Mouse (Mus musculus) ES-Bruce4 (cell line): ENCODE measurements around the gene Snx32.

ENCODE experiments used
- CTCF ChIP-seq: IDR thresholded peaks from one replicate; pipeline ENCODE4 v1.8.1; 2011; ENCODE audit warnings: low read depth, low read length
- EP300 ChIP-seq: IDR thresholded peaks from 2 replicates; pipeline ENCODE4 v1.6.1; 2011; ENCODE audit warnings: low read depth, low read length; ENCODE audit not compliant: insufficient read depth

- TF ChIP-seq EP300 (no peak), CTCF (no peak)
Observed at GRCm38 (mm10) chr19:5486286-5486685, 24.1 kb downstream of the Snx32 start.
